Mouse (Mus musculus): ENCODE measurements at regions not wholly inside any gene's neighbourhood (a gene's known extent, or its start where the extent isn't known, plus 50 kb on each side); places are given as distances from the start of the nearest gene placed in this dataset.

DNA sequence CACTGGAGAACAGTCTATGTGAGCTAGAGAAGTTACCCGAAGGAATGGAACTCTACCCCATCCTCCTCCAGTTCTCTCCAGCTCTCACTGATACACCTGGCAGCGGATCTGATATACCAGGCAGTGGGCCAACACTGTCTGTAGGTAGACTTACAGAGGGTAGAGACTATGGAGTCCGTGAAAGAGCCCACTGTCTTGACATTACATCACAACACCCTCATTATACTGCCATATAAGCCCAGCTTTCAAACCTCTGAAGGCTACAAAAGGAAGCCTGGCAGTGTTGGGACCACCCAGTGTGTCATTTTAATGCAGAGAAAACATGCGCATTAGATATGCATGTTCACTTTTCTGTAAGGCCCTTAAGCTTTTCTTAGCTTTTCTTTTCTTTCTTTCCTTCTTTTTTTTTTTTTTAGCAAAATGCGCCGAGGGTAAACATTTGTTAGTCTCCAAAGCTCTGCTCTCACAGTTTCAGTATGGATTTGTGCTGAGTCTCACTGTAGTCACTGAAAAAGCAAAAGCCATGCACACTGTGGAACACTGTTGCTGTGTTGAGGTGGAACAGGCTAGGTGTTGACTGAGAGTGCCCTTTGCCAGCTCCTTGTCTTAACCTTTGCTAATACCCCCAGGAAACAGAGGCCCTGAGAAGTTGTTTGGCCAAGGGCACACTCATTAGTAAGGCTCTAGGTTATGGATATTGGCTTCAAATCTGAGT, 212.4 kb upstream of the Atp5g3 start:
- ATAC-seq (ENCODE audit: insufficient number of reproducible peaks, insufficient read depth, low FRiP score, low read depth), result no peak
- no peaks in the 10 kb centered on the region for H3K9me3 ChIP-seq (ENCODE audit: control insufficient read depth, low read length)
- 65% methylated on average over 6 of the region's 6 CpGs for WGBS

DNA sequence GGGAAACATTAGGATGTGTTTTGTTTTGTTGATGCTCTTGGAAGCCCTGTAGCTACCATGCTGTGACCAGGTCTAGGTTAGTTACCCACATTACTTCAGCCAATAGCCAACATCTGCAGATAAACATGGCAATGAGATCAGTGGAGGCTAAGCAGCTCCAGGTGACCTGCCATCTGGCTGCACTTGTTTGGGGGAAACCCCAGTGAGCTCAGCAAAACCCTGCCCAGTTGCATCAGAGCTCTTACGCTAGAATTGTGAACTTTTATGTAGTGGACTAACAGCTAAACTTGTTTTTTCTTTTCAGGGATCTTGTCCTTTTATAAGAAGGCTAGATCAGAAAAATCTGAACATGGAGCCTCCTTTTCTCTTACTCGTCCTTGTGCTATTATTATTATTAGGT, 211.8 kb upstream of the Atp5g3 start:
- 81% methylated on average over 2 of the region's 2 CpGs for WGBS
- no peak for ATAC-seq (ENCODE audit: insufficient number of reproducible peaks, insufficient read depth, low FRiP score, low read depth)
- H3K27ac ChIP-seq (replicated peaks in 1 of 2; ENCODE audit: control insufficient read depth in 1 of 2, insufficient read depth in 1 of 2, low read depth in 2 of 2, low read length in 2 of 2), result no peak overlapping the region
- no peaks in the 10 kb centered on the region for H3K9me3 ChIP-seq (ENCODE audit: control insufficient read depth, low read length)
- no peaks in the 10 kb centered on the region for H3K36me3 ChIP-seq (ENCODE audit: control insufficient read depth, insufficient read depth, low read length)
- H3K9ac ChIP-seq (ENCODE audit: low read length), result no peak overlapping the region
- H3K4me2 ChIP-seq (ENCODE audit: low read length), result no peak overlapping the region
- no peak overlapping the region for H3K4me3 ChIP-seq (ENCODE audit: control insufficient read depth in 1 of 2, insufficient read depth in 1 of 2, low read depth in 1 of 2, low read length in 2 of 2)
- no peaks in the 10 kb centered on the region for H3K27me3 ChIP-seq (ENCODE audit: control insufficient read depth, insufficient read depth, low read length)
- H3K4me1 ChIP-seq (ENCODE audit: control insufficient read depth in 2 of 2, insufficient read depth in 2 of 2, low read length in 2 of 2), result peaks cover 3% of the 10 kb centered on the region in 2 experiments; a peak in 1 of 4 replicates

More for the DNA sequence above, 212.4 kb upstream of the Atp5g3 start:
- H3K4me3 ChIP-seq (ENCODE audit: control insufficient read depth in 1 of 2, insufficient read depth in 1 of 2, low read depth in 1 of 2, low read length in 2 of 2), result no peak overlapping the region
- no peaks in the 10 kb centered on the region for H3K27me3 ChIP-seq (ENCODE audit: control insufficient read depth, insufficient read depth, low read length)
- H3K4me2 ChIP-seq (ENCODE audit: low read length), result no peak overlapping the region
- peaks cover 3 to 4% of the 10 kb centered on the region in 2 experiments; a peak in 2 of 4 replicates for H3K4me1 ChIP-seq (ENCODE audit: control insufficient read depth in 2 of 2, insufficient read depth in 2 of 2, low read length in 2 of 2)
- no peak overlapping the region for H3K27ac ChIP-seq (replicated peaks in 1 of 2; ENCODE audit: control insufficient read depth in 1 of 2, insufficient read depth in 1 of 2, low read depth in 2 of 2, low read length in 2 of 2)
- no peak overlapping the region for H3K9ac ChIP-seq (ENCODE audit: low read length)
- no peaks in the 10 kb centered on the region for H3K36me3 ChIP-seq (ENCODE audit: control insufficient read depth, insufficient read depth, low read length)

DNA sequence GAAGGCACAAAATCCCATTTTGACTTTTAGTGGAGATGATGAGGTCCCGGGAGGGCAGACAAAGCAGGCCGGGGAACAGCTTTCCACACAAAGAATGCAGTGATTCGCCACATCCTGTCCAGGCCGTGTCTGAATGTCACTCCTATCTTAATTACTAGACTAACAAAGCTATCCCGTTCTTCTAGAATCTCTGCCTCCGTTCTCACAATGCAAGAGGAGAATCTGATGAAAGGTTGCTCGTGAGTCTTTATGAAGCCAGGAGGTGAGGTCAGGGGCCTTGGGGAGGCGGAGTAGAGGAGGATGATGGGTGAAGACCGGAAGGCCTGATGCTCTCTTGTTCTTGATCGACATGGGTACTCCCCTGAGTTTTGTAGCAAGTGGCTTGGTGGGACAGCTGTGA, 208.9 kb upstream of the Atp5g3 start:
- Histone ChIP-seq H3K27me3 (ENCODE audit: control insufficient read depth, insufficient read depth, low read length) (no peaks in the 10 kb centered on the region), H3K4me3 (ENCODE audit: control insufficient read depth in 1 of 2, insufficient read depth in 1 of 2, low read depth in 1 of 2, low read length in 2 of 2) (no peak overlapping the region), H3K27ac (replicated peaks in 1 of 2; ENCODE audit: control insufficient read depth in 1 of 2, insufficient read depth in 1 of 2, low read depth in 2 of 2, low read length in 2 of 2) (no peak overlapping the region), H3K4me1 (ENCODE audit: control insufficient read depth in 2 of 2, insufficient read depth in 2 of 2, low read length in 2 of 2) (peaks cover 3% of the 10 kb centered on the region in 2 experiments; a peak in 1 of 4 replicates), H3K4me2 (ENCODE audit: low read length) (no peak overlapping the region), H3K9me3 (ENCODE audit: control insufficient read depth, low read length) (no peaks in the 10 kb centered on the region), H3K36me3 (ENCODE audit: control insufficient read depth, insufficient read depth, low read length) (no peaks in the 10 kb centered on the region), H3K9ac (ENCODE audit: low read length) (no peak overlapping the region)
- WGBS, result 55% methylated on average over 10 of the region's 10 CpGs
- no peak for ATAC-seq (ENCODE audit: insufficient number of reproducible peaks, insufficient read depth, low FRiP score, low read depth)

DNA sequence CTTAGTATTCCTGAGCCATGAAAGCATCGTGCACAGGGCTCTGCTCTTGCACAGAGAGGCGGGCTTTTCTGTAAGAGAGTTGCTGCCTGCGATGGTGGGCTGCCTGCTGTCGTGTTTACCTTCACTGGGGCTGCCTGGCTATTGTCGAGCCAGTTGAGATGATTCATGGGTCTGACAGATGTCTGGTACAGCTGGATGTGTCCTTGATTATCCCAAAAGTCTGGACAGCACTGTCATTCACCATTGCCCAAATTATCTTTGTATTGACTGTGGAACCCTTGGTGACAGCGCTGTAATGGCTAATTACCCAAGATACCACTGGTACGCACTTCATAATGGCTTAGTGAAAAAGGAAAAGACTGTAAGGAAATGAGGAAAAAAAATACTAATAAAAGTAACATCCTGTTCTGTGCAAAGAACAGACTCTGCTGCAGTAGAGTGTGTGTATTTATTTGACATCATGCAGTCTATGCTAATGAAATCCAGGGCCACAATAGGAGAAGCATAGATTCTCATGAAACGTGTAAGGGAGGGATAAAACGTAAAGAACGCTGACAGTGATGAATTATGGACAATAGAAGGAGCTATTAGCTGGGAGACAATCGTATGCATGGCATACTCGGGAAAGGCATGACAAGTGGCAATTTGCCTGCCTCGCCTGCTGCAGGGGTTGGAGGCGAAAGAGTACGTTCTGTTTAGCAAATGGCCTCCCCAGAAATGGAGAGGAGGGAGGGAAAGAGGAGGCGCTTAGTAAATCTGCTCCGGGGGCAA, 208.2 kb upstream of the Atp5g3 start:
- no peak overlapping the region for H3K27ac ChIP-seq (replicated peaks in 1 of 2; ENCODE audit: control insufficient read depth in 1 of 2, insufficient read depth in 1 of 2, low read depth in 2 of 2, low read length in 2 of 2)
- H3K36me3 ChIP-seq (ENCODE audit: control insufficient read depth, insufficient read depth, low read length), result no peaks in the 10 kb centered on the region
- no peak overlapping the region for H3K4me3 ChIP-seq (ENCODE audit: control insufficient read depth in 1 of 2, insufficient read depth in 1 of 2, low read depth in 1 of 2, low read length in 2 of 2)
- no peak overlapping the region for H3K4me2 ChIP-seq (ENCODE audit: low read length)
- 65% methylated on average over 17 of the region's 17 CpGs for WGBS
- no peaks in the 10 kb centered on the region for H3K9me3 ChIP-seq (ENCODE audit: control insufficient read depth, low read length)
- ATAC-seq (ENCODE audit: insufficient number of reproducible peaks, insufficient read depth, low FRiP score, low read depth), result no peak
- no peak overlapping the region for H3K9ac ChIP-seq (ENCODE audit: low read length)
- peaks cover 2 to 3% of the 10 kb centered on the region in 2 experiments; a peak in 1 of 4 replicates for H3K4me1 ChIP-seq (ENCODE audit: control insufficient read depth in 2 of 2, insufficient read depth in 2 of 2, low read length in 2 of 2)
- no peaks in the 10 kb centered on the region for H3K27me3 ChIP-seq (ENCODE audit: control insufficient read depth, insufficient read depth, low read length)

DNA sequence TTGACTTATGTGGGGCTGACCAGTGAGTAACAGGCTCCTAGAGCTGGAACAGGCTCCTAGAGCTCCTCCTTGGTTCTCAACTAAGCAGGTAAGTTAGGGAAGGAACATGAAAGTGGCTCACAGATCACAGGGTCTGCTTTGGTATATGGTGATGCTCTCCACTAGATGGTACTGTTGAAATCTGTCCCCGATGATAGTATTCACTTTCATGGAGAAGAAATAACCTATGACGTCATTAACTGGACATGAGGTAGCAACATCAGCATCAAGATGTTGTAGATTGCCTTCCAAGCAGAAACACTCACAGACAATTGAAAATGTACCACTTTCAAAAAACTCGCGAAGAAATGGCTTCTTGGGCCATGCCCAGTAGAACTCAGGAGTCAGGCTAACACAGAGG, 195.3 kb upstream of the Atp5g3 start:
- no peaks in the 10 kb centered on the region for H3K4me1 ChIP-seq (ENCODE audit: control insufficient read depth in 2 of 2, insufficient read depth in 2 of 2, low read length in 2 of 2)
- WGBS, result 67% methylated on average over 4 of the region's 4 CpGs
- no peak overlapping the region for H3K27ac ChIP-seq (replicated peaks in 1 of 2; ENCODE audit: control insufficient read depth in 1 of 2, insufficient read depth in 1 of 2, low read depth in 2 of 2, low read length in 2 of 2)
- no peak for ATAC-seq (ENCODE audit: insufficient number of reproducible peaks, insufficient read depth, low FRiP score, low read depth)
- H3K9me3 ChIP-seq (ENCODE audit: control insufficient read depth, low read length), result no peaks in the 10 kb centered on the region
- no peaks in the 10 kb centered on the region for H3K36me3 ChIP-seq (ENCODE audit: control insufficient read depth, insufficient read depth, low read length)
- H3K9ac ChIP-seq (ENCODE audit: low read length), result no peak overlapping the region
- H3K4me3 ChIP-seq (ENCODE audit: control insufficient read depth in 1 of 2, insufficient read depth in 1 of 2, low read depth in 1 of 2, low read length in 2 of 2), result no peak overlapping the region
- no peaks in the 10 kb centered on the region for H3K27me3 ChIP-seq (ENCODE audit: control insufficient read depth, insufficient read depth, low read length)
- H3K4me2 ChIP-seq (ENCODE audit: low read length), result no peak overlapping the region

DNA sequence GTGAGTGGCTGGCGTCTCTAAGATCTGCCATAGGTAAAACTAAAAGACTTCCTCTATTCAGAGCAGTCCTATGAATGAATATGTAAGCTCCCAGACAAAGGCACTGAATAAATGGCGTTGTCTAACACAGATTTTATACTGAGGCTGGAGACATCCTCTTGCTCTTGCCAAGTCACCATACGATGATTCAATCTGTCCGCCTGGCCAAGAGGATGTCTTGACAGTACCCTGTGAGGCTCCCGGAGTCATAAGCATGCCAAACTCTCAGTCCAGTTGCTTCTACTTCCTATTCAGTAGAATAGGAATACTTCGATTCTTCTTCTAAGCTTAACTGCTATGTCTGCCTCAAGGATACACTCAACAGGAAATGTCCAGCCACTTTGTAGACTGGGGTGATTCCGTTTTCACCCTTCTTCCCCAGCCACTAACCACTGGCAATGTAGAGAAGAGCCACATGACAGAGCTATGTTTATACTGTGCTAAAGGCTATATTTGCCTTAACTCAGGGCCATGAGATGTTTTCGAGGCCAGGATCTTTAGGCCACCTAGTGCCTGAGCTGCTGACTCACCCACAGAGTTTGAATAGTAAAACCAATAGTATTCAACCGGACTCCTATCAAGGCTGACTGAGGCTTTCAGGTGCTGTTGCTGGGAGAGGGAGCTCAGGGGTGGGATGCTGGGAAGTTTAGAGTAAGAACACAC, 188.7 kb upstream of the Atp5g3 start:
- H3K4me3 ChIP-seq (ENCODE audit: control insufficient read depth in 1 of 2, insufficient read depth in 1 of 2, low read depth in 1 of 2, low read length in 2 of 2), result no peak overlapping the region

DNA sequence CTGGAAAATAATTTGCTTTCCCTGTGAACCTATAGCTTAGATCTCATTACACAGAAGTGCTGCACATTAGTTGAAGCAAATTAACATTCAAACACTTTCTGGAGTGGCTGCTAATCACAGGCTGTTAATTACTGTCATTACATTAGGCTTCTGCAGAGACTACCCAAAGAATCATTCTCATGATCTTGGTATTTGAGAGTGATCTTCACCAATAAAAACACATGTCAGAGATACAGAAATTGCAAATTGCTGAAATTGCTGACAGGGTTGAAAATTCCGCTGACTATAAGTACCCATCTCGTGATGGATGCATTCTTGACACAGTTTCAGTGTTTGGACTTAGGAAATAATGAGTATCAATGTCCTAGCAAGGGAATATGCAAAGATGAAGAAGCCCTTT, 185.7 kb upstream of the Atp5g3 start:
- Histone ChIP-seq H3K4me3 (ENCODE audit: control insufficient read depth in 1 of 2, insufficient read depth in 1 of 2, low read depth in 1 of 2, low read length in 2 of 2) (no peak overlapping the region), H3K27ac (replicated peaks in 1 of 2; ENCODE audit: control insufficient read depth in 1 of 2, insufficient read depth in 1 of 2, low read depth in 2 of 2, low read length in 2 of 2) (no peak overlapping the region), H3K4me1 (ENCODE audit: control insufficient read depth in 2 of 2, insufficient read depth in 2 of 2, low read length in 2 of 2) (no peaks in the 10 kb centered on the region), H3K4me2 (ENCODE audit: low read length) (no peak overlapping the region), H3K9me3 (ENCODE audit: control insufficient read depth, low read length) (peaks cover 4% of the 10 kb centered on the region), H3K27me3 (ENCODE audit: control insufficient read depth, insufficient read depth, low read length) (no peaks in the 10 kb centered on the region), H3K36me3 (ENCODE audit: control insufficient read depth, insufficient read depth, low read length) (no peaks in the 10 kb centered on the region), H3K9ac (ENCODE audit: low read length) (no peak overlapping the region)
- no peak for ATAC-seq (ENCODE audit: insufficient number of reproducible peaks, insufficient read depth, low FRiP score, low read depth)
- WGBS, result 74% methylated on average over 2 of the region's 2 CpGs

More for the DNA sequence above, 188.7 kb upstream of the Atp5g3 start:
- Histone ChIP-seq H3K27me3 (ENCODE audit: control insufficient read depth, insufficient read depth, low read length) (no peaks in the 10 kb centered on the region), H3K4me1 (ENCODE audit: control insufficient read depth in 2 of 2, insufficient read depth in 2 of 2, low read length in 2 of 2) (no peaks in the 10 kb centered on the region), H3K4me2 (ENCODE audit: low read length) (no peak overlapping the region), H3K9ac (ENCODE audit: low read length) (no peak overlapping the region), H3K27ac (replicated peaks in 1 of 2; ENCODE audit: control insufficient read depth in 1 of 2, insufficient read depth in 1 of 2, low read depth in 2 of 2, low read length in 2 of 2) (no peak overlapping the region; a peak in 1 of 4 replicates), H3K36me3 (ENCODE audit: control insufficient read depth, insufficient read depth, low read length) (no peaks in the 10 kb centered on the region), H3K9me3 (ENCODE audit: control insufficient read depth, low read length) (no peaks in the 10 kb centered on the region)
- no peak for ATAC-seq (ENCODE audit: insufficient number of reproducible peaks, insufficient read depth, low FRiP score, low read depth)
- WGBS, result 74% methylated on average over 9 of the region's 9 CpGs

All from heart, embryonic 14.5 days (tissue).